Mouse (Mus musculus) cerebellum, adult 2 months (tissue): ENCODE measurements at regions not wholly inside any gene's neighbourhood (a gene's known extent, or its start where the extent isn't known, plus 50 kb on each side); places are given as distances from the start of the nearest gene placed in this dataset.

Experiments
- CTCF ChIP-seq: fragments of 200-500 bp; IDR thresholded peaks from 2 replicates; pipeline ENCODE4 v1.5.1; 2011; ENCODE audit warnings: low read depth, mild to moderate bottlenecking, control low read depth, low read length, moderate library complexity, borderline replicate concordance; ENCODE audit not compliant: insufficient read depth
- POLR2A ChIP-seq: fragments of 200-500 bp; IDR thresholded peaks from 2 replicates; pipeline ENCODE4 v1.6.1; 2011; ENCODE audit warnings: low read length, control low read depth, borderline replicate concordance; ENCODE audit not compliant: insufficient read depth

DNA sequence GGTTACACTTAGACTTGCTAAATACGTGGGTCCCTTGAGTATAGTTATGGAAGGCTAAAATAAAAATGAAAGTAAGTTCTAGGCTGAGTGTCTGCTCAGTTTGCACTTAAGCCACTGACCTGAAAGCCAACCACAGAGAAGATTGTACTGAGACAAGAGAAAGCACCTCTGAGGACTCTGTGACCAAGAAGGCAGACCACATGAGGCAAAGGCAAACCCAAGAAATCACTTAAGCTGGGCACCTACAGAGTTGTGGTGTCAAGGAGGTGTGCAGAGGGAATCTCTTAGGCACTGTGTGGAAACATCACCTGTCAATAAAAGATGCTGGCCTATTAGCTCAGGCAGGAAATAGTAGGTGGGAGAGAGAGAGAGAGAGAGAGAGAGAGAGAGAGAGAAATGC lies 129.6 kb upstream of the Rap1b start:
- no peak for TF ChIP-seq POLR2A
- no peak for TF ChIP-seq CTCF
